Mouse (Mus musculus): ENCODE measurements around the gene Mafk.

GRCm38 (mm10) chr5:139781406-139781805 is 9.9 kb upstream of the Mafk start:
- TF ChIP-seq POLR2A (IDR thresholded peaks at IDR 0.05; ENCODE audit: insufficient read depth, low read depth, low read length) (no peak), EP300 (IDR thresholded peaks at IDR 0.05; ENCODE audit: insufficient read depth, low read depth, low read length) (0 out of 2 replicates have a peak, but pooled peaks have one; percentile 50)
